Mouse (Mus musculus): ENCODE measurements around the gene Bbs5. TPM values are rescaled to one million over a fixed set of nuclear protein-coding genes. Genes with fewer than 3 reads are reported as not detected.
A peak's percentile ranks its signal among the peaks of the same experiment; 100 is the strongest.
"Not testable (repeated sequence)": the region's sequence is repeated elsewhere in the genome, so short reads cannot be mapped to it uniquely, and the experiment has no call there.

The Bbs5 gene
- polyA plus RNA-seq, 1 experiment = not detected

- no peak overlapping the region for H3K4me3 ChIP-seq (ENCODE audit: low read depth, low read length)
- no peak overlapping the region for H3K27ac ChIP-seq (ENCODE audit: insufficient read depth, low read depth, low read length)
- H3K36me3 ChIP-seq (ENCODE audit: control insufficient read depth, insufficient read depth, low read length) = no peaks in the 10 kb centered on the region
- no peaks in the 10 kb centered on the region for H3K4me1 ChIP-seq (ENCODE audit: control insufficient read depth, insufficient read depth, insufficient read length, low read length)
- TF ChIP-seq CTCF (IDR thresholded peaks at IDR 0.05; ENCODE audit: extremely low read depth, insufficient read length, insufficient replicate concordance, low read depth, low read length) = no peak
- no peak for TF ChIP-seq POLR2A (IDR thresholded peaks at IDR 0.05; ENCODE audit: low read depth, low read length)
- H3K27me3 ChIP-seq (ENCODE audit: control insufficient read depth, insufficient read depth, low read length) = no peaks in the 10 kb centered on the region
Measured at GRCm38 (mm10) chr2:69619286-69619685, 27.7 kb upstream of the Bbs5 start.

GRCm38 (mm10) chr2:69629215-69629614, 17.8 kb upstream of the Bbs5 start:
- no peaks in the 10 kb centered on the region for H3K36me3 ChIP-seq (ENCODE audit: control insufficient read depth, insufficient read depth, low read length)
- TF ChIP-seq CTCF (IDR thresholded peaks at IDR 0.05; ENCODE audit: extremely low read depth, insufficient read length, insufficient replicate concordance, low read depth, low read length) = no peak
- no peak overlapping the region for H3K27ac ChIP-seq (ENCODE audit: insufficient read depth, low read depth, low read length)
- no peak overlapping the region for H3K4me3 ChIP-seq (ENCODE audit: low read depth, low read length)
- no peaks in the 10 kb centered on the region for H3K4me1 ChIP-seq (ENCODE audit: control insufficient read depth, insufficient read depth, insufficient read length, low read length)
- H3K27me3 ChIP-seq (ENCODE audit: control insufficient read depth, insufficient read depth, low read length) = no peaks in the 10 kb centered on the region
- 64% methylated on average over 17 of the region's 17 CpGs for WGBS

- Histone ChIP-seq H3K4me3 (ENCODE audit: low read depth, low read length) (no peak overlapping the region), H3K27me3 (ENCODE audit: control insufficient read depth, insufficient read depth, low read length) (no peaks in the 10 kb centered on the region), H3K36me3 (ENCODE audit: control insufficient read depth, insufficient read depth, low read length) (no peaks in the 10 kb centered on the region), H3K27ac (ENCODE audit: insufficient read depth, low read depth, low read length) (no peak overlapping the region), H3K4me1 (ENCODE audit: control insufficient read depth, insufficient read depth, insufficient read length, low read length) (no peaks in the 10 kb centered on the region)
- TF ChIP-seq POLR2A (IDR thresholded peaks at IDR 0.05; ENCODE audit: low read depth, low read length) (no peak), CTCF (IDR thresholded peaks at IDR 0.05; ENCODE audit: extremely low read depth, insufficient read length, insufficient replicate concordance, low read depth, low read length) (no peak)
- WGBS = 80% methylated on average over 6 of the region's 6 CpGs
Measured at GRCm38 (mm10) chr2:69629914-69630313, 17.1 kb upstream of the Bbs5 start.

GRCm38 (mm10) chr2:69630792-69631191, 16.2 kb upstream of the Bbs5 start:
- TF ChIP-seq POLR2A (IDR thresholded peaks at IDR 0.05; ENCODE audit: low read depth, low read length) = no peak
- TF ChIP-seq CTCF (IDR thresholded peaks at IDR 0.05; ENCODE audit: extremely low read depth, insufficient read length, insufficient replicate concordance, low read depth, low read length) = no peak
- Histone ChIP-seq H3K36me3 (ENCODE audit: control insufficient read depth, insufficient read depth, low read length) (no peaks in the 10 kb centered on the region), H3K27me3 (ENCODE audit: control insufficient read depth, insufficient read depth, low read length) (no peaks in the 10 kb centered on the region), H3K27ac (ENCODE audit: insufficient read depth, low read depth, low read length) (no peak overlapping the region), H3K4me1 (ENCODE audit: control insufficient read depth, insufficient read depth, insufficient read length, low read length) (no peaks in the 10 kb centered on the region), H3K4me3 (ENCODE audit: low read depth, low read length) (no peak overlapping the region)
- WGBS = 43% methylated on average over 5 of the region's 5 CpGs

GRCm38 (mm10) chr2:69631449-69631848, 15.5 kb upstream of the Bbs5 start:
- no peak overlapping the region for H3K27ac ChIP-seq (ENCODE audit: insufficient read depth, low read depth, low read length)
- H3K4me3 ChIP-seq (ENCODE audit: low read depth, low read length) = no peak overlapping the region
- H3K27me3 ChIP-seq (ENCODE audit: control insufficient read depth, insufficient read depth, low read length) = no peaks in the 10 kb centered on the region
- TF ChIP-seq CTCF (IDR thresholded peaks at IDR 0.05; ENCODE audit: extremely low read depth, insufficient read length, insufficient replicate concordance, low read depth, low read length) (peak; percentile 26; the same call in 1 of the 2 replicates), POLR2A (IDR thresholded peaks at IDR 0.05; ENCODE audit: low read depth, low read length) (no peak)
- no peaks in the 10 kb centered on the region for H3K36me3 ChIP-seq (ENCODE audit: control insufficient read depth, insufficient read depth, low read length)
- WGBS = 92% methylated on average over 2 of the region's 2 CpGs
- no peaks in the 10 kb centered on the region for H3K4me1 ChIP-seq (ENCODE audit: control insufficient read depth, insufficient read depth, insufficient read length, low read length)

GRCm38 (mm10) chr2:69635064-69635701, 11.8 kb upstream of the Bbs5 start:
- TF ChIP-seq CTCF (IDR thresholded peaks at IDR 0.05; ENCODE audit: extremely low read depth, insufficient read length, insufficient replicate concordance, low read depth, low read length) = peak; percentile 70; the same call in 1 of the 2 replicates
- no peak for TF ChIP-seq POLR2A (IDR thresholded peaks at IDR 0.05; ENCODE audit: low read depth, low read length)
- Histone ChIP-seq H3K27ac (ENCODE audit: insufficient read depth, low read depth, low read length) (no peak overlapping the region), H3K4me3 (ENCODE audit: low read depth, low read length) (no peak overlapping the region), H3K27me3 (ENCODE audit: control insufficient read depth, insufficient read depth, low read length) (no peaks in the 10 kb centered on the region), H3K36me3 (ENCODE audit: control insufficient read depth, insufficient read depth, low read length) (no peaks in the 10 kb centered on the region), H3K4me1 (ENCODE audit: control insufficient read depth, insufficient read depth, insufficient read length, low read length) (no peaks in the 10 kb centered on the region)
- WGBS = 6% methylated on average over 11 of the region's 11 CpGs

GRCm38 (mm10) chr2:69635807-69636206, 11.2 kb upstream of the Bbs5 start:
- Histone ChIP-seq H3K27me3 (ENCODE audit: control insufficient read depth, insufficient read depth, low read length) (no peaks in the 10 kb centered on the region), H3K27ac (ENCODE audit: insufficient read depth, low read depth, low read length) (no peak overlapping the region), H3K36me3 (ENCODE audit: control insufficient read depth, insufficient read depth, low read length) (no peaks in the 10 kb centered on the region), H3K4me3 (ENCODE audit: low read depth, low read length) (no peak overlapping the region), H3K4me1 (ENCODE audit: control insufficient read depth, insufficient read depth, insufficient read length, low read length) (no peaks in the 10 kb centered on the region)
- TF ChIP-seq CTCF (IDR thresholded peaks at IDR 0.05; ENCODE audit: extremely low read depth, insufficient read length, insufficient replicate concordance, low read depth, low read length) (peak; percentile 66; the same call in 1 of the 2 replicates), POLR2A (IDR thresholded peaks at IDR 0.05; ENCODE audit: low read depth, low read length) (no peak)
- WGBS = 68% methylated on average over 6 of the region's 6 CpGs

- not testable (repeated sequence) for H3K4me3 ChIP-seq (ENCODE audit: low read depth, low read length); H3K27ac ChIP-seq (ENCODE audit: insufficient read depth, low read depth, low read length); H3K27me3 ChIP-seq (ENCODE audit: control insufficient read depth, insufficient read depth, low read length); H3K4me1 ChIP-seq (ENCODE audit: control insufficient read depth, insufficient read depth, insufficient read length, low read length); H3K36me3 ChIP-seq (ENCODE audit: control insufficient read depth, insufficient read depth, low read length)
- WGBS = 76% methylated on average over 7 of the region's 7 CpGs
Measured at GRCm38 (mm10) chr2:69637989-69638388, 9.0 kb upstream of the Bbs5 start.
